Comparison of ENCODE assay signal across 9 mouse cellular contexts in the genomic region with DNA sequence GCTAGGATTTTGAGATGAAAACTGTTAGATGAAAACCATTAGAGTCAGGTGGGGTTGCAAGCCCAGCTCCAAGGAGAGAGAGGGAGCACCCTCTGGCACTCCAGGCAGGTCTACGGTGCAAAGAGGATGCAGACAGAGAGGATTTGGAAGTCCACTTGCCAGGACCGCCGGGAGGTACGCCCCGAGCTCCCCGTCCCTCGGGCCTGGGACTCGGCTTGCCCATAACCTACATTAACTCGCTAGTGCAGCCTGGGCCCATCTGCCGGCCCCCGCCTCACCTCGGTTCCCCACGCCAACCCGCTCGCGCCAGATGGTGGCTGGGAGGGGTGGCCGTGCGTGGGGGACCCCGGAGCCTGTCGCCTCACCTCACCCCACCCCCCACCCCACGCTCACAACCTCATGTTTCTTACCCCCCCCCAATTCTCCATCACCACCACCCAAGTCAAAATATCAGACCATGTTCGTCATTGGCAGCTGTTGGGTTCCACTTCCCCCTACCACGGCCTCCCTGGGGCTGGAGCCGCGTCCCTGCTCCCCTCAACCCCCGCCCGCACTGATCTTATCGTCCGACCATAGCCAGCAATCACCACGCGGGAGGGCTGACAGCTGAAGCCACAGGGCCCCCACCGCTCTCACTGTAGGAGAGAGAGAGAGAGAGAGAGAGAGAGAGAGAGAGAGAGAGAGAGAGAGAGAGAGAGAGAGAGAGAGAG. TPM values are rescaled to one million over a fixed set of nuclear protein-coding genes. Genes with fewer than 3 reads are reported as not detected.
DNase-seq lines count a peak whose midpoint lies in the region; ATAC-seq lines count a peak whose summit lies in the region.
"Had no signal": no experiment of that assay in that cellular context is flagged by ENCODE, and none has a peak within 500 bp of the region (broad histone marks: within the 10 kb centered on the region; RNA-seq: fewer than 3 reads in every experiment).

No protein-coding gene starts in this region.

- 6% methylated on average over 31 of the region's 32 CpGs for WGBS in heart, embryonic 13.5 days
- 2% methylated on average over 25 of the region's 32 CpGs for WGBS in forebrain, embryonic 12.5 days
- 3% methylated on average over 32 of the region's 32 CpGs for WGBS in limb, embryonic 11.5 days
- WGBS in neural tube, embryonic 14.5 days, result 2% methylated on average over 32 of the region's 32 CpGs

- intact Hi-C loops in heart, postnatal 14 days (cut with DNase I), result no loop called here

- H3K9ac ChIP-seq in heart, embryonic 13.5 days, result peak overlapping the region; percentile 83; the same call in 1 of the 2 replicates
- H3K9ac ChIP-seq in forebrain, embryonic 12.5 days, result peak overlapping the region; percentile 40; the same call in 1 of the 2 replicates
- no peak overlapping the region for H3K9ac ChIP-seq in limb, embryonic 11.5 days (ENCODE audit: low read length)
- no peak overlapping the region for H3K9ac ChIP-seq in neural tube, embryonic 14.5 days (replicated peaks; ENCODE audit: low read depth, low read length)

- no peak for ATAC-seq in heart, embryonic 13.5 days (ENCODE audit: extremely low read depth, insufficient number of reproducible peaks, low FRiP score, low TSS enrichment)
- no peak for ATAC-seq in forebrain, embryonic 12.5 days (ENCODE audit: low FRiP score)
- no peak for ATAC-seq in limb, embryonic 11.5 days (ENCODE audit: insufficient number of reproducible peaks, low FRiP score, low TSS enrichment, low read depth)
- no peak for ATAC-seq in neural tube, embryonic 14.5 days (ENCODE audit: low read depth)
- ATAC-seq in erythroblast, adult 5-6 weeks (replicated peaks; ENCODE audit: low FRiP score, poor library complexity, severe bottlenecking), result no peak

- H3K36me3 ChIP-seq in heart, embryonic 13.5 days, result peaks cover under 1% of the 10 kb centered on the region; the same call in 1 of the 2 replicates
- no peaks in the 10 kb centered on the region for H3K36me3 ChIP-seq in forebrain, embryonic 12.5 days (replicated peaks)
- no peaks in the 10 kb centered on the region for H3K36me3 ChIP-seq in limb, embryonic 11.5 days (ENCODE audit: control insufficient read depth, insufficient read depth, low read length)
- no peaks in the 10 kb centered on the region for H3K36me3 ChIP-seq in neural tube, embryonic 14.5 days (ENCODE audit: control insufficient read depth, insufficient read depth, low read length)

- no peaks in the 10 kb centered on the region for H3K9me3 ChIP-seq in heart, embryonic 13.5 days
- H3K9me3 ChIP-seq in forebrain, embryonic 12.5 days, result no peaks in the 10 kb centered on the region
- H3K9me3 ChIP-seq in limb, embryonic 11.5 days (ENCODE audit: control insufficient read depth, low read length), result no peaks in the 10 kb centered on the region
- no peaks in the 10 kb centered on the region for H3K9me3 ChIP-seq in neural tube, embryonic 14.5 days (ENCODE audit: control insufficient read depth, low read length)

- H3K4me1 ChIP-seq in heart, embryonic 13.5 days, result peaks cover 79% of the 10 kb centered on the region
- peaks cover 74% of the 10 kb centered on the region for H3K4me1 ChIP-seq in forebrain, embryonic 12.5 days
- peaks cover 38% of the 10 kb centered on the region for H3K4me1 ChIP-seq in limb, embryonic 11.5 days (ENCODE audit: control insufficient read depth, insufficient read depth, low read length)
- H3K4me1 ChIP-seq in neural tube, embryonic 14.5 days (ENCODE audit: control insufficient read depth, insufficient read depth, low read length), result peaks cover 44% of the 10 kb centered on the region

- no peak overlapping the region for H3K27ac ChIP-seq in heart, embryonic 13.5 days (replicated peaks)
- H3K27ac ChIP-seq in forebrain, embryonic 12.5 days, result no peak overlapping the region
- H3K27ac ChIP-seq in limb, embryonic 11.5 days (replicated peaks; ENCODE audit: low read depth, low read length), result no peak overlapping the region
- H3K27ac ChIP-seq in neural tube, embryonic 14.5 days (ENCODE audit: low read depth, low read length), result no peak overlapping the region

- H3K27me3 ChIP-seq in heart, embryonic 13.5 days (replicated peaks), result peaks cover 95% of the 10 kb centered on the region
- H3K27me3 ChIP-seq in forebrain, embryonic 12.5 days, result peaks cover 99% of the 10 kb centered on the region
- H3K27me3 ChIP-seq in limb, embryonic 11.5 days (ENCODE audit: control insufficient read depth, insufficient read depth, low read length), result peaks cover 85% of the 10 kb centered on the region
- peaks cover 65% of the 10 kb centered on the region for H3K27me3 ChIP-seq in neural tube, embryonic 14.5 days (ENCODE audit: control insufficient read depth, insufficient read depth, low read length)

- DNase-seq in heart, postnatal 14 days, result no peak
- DNase-seq in limb, embryonic 11.5 days (ENCODE audit: low spot score), result peak; percentile 50
- DNase-seq in left cerebral cortex, adult 11 months (ENCODE audit: low spot score), result no peak
- no peak for DNase-seq in layer of hippocampus, postnatal 36 days

- H3K4me2 ChIP-seq in heart, embryonic 13.5 days, result peak overlapping the region; percentile 87
- peak overlapping the region; percentile 72 for H3K4me2 ChIP-seq in forebrain, embryonic 12.5 days
- peak overlapping the region; percentile 69 for H3K4me2 ChIP-seq in limb, embryonic 11.5 days (ENCODE audit: low read depth, severe bottlenecking)
- H3K4me2 ChIP-seq in neural tube, embryonic 14.5 days (ENCODE audit: low read depth, low read length), result peak overlapping the region; percentile 83; the same call in 1 of the 2 replicates

- H3K4me3 ChIP-seq in heart, embryonic 13.5 days, result peak overlapping the region; percentile 70
- H3K4me3 ChIP-seq in forebrain, embryonic 12.5 days (replicated peaks), result peak overlapping the region; percentile 45
- H3K4me3 ChIP-seq in limb, embryonic 11.5 days (ENCODE audit: low read depth, low read length), result no peak overlapping the region
- H3K4me3 ChIP-seq in neural tube, embryonic 14.5 days (ENCODE audit: low read depth, low read length), result no peak overlapping the region
- H3K4me3 ChIP-seq: erythroblast, embryonic 14.5 days had no signal

RNA-seq across cellular contexts. Expression of a gene that starts 1.6 kb away (rescaled TPM):
- 7.7 and 8.7 TPM in 2 replicates for polyA plus RNA-seq in heart, embryonic 13.5 days (2015; fragmentation: Nextera tagmentation; extraction: Ambion mirVana)
- total RNA-seq in heart, postnatal 14 days (2021), result 10 to 100 TPM; 19.5 to 22.3 TPM
- polyA plus RNA-seq in forebrain, embryonic 12.5 days (2016; fragmentation: Nextera tagmentation; extraction: Ambion mirVana), result 3.5 and 3.8 TPM in 2 replicates
- 3.1 and 3.4 TPM in 2 replicates for polyA plus RNA-seq in limb, embryonic 11.5 days (2014; fragmentation: Nextera tagmentation; extraction: Ambion mirVana)
- 2.1 and 2.7 TPM in 2 replicates for polyA plus RNA-seq in neural tube, embryonic 14.5 days (2014; fragmentation: Nextera tagmentation; extraction: Ambion mirVana)
- total RNA-seq in layer of hippocampus, postnatal 36 days (2021), result 1 to 10 TPM; 2.7 TPM
- not detected in 2 replicates for total RNA-seq in erythroblast, adult 5-6 weeks (2015; ENCODE audit: low replicate concordance)
- not detected in 2 replicates for total RNA-seq in erythroblast, adult 5-6 weeks (2017; ENCODE audit: low replicate concordance)

RNA-seq across cellular contexts. Expression of a gene that starts 27.0 kb away (rescaled TPM):
- 0.35 and 0.78 TPM in 2 replicates for polyA plus RNA-seq in heart, embryonic 13.5 days (2015; fragmentation: Nextera tagmentation; extraction: Ambion mirVana)
- 10 to 100 TPM; 12.8 to 13.0 TPM for total RNA-seq in heart, postnatal 14 days (2021)
- 2.4 and 2.7 TPM in 2 replicates for polyA plus RNA-seq in forebrain, embryonic 12.5 days (2016; fragmentation: Nextera tagmentation; extraction: Ambion mirVana)
- 0.57 and 0.69 TPM in 2 replicates for polyA plus RNA-seq in limb, embryonic 11.5 days (2014; fragmentation: Nextera tagmentation; extraction: Ambion mirVana)
- polyA plus RNA-seq in neural tube, embryonic 14.5 days (2014; fragmentation: Nextera tagmentation; extraction: Ambion mirVana), result 6.5 and 11.2 TPM in 2 replicates
- total RNA-seq in layer of hippocampus, postnatal 36 days (2021), result 1 to 10 TPM; 5.2 to 5.8 TPM
- total RNA-seq in erythroblast, adult 5-6 weeks (2015; ENCODE audit: low replicate concordance), result 0.77 TPM in 1 of 2 replicates, not detected in the other
- 0.42 and 1.0 TPM in 2 replicates for total RNA-seq in erythroblast, adult 5-6 weeks (2017; ENCODE audit: low replicate concordance)

RNA-seq across cellular contexts. Expression of a gene that starts 35.5 kb away (rescaled TPM):
- 11.9 and 13.1 TPM in 2 replicates for polyA plus RNA-seq in heart, embryonic 13.5 days (2015; fragmentation: Nextera tagmentation; extraction: Ambion mirVana)
- 10 to 100 TPM; 12.8 to 13.3 TPM for total RNA-seq in heart, postnatal 14 days (2021)
- 25.5 and 27.4 TPM in 2 replicates for polyA plus RNA-seq in forebrain, embryonic 12.5 days (2016; fragmentation: Nextera tagmentation; extraction: Ambion mirVana)
- polyA plus RNA-seq in limb, embryonic 11.5 days (2014; fragmentation: Nextera tagmentation; extraction: Ambion mirVana), result 12.1 and 14.6 TPM in 2 replicates
- polyA plus RNA-seq in neural tube, embryonic 14.5 days (2014; fragmentation: Nextera tagmentation; extraction: Ambion mirVana), result 14.8 and 19.7 TPM in 2 replicates
- total RNA-seq in layer of hippocampus, postnatal 36 days (2021), result 10 to 100 TPM; 40.6 to 41.5 TPM
- 1.2 and 1.7 TPM in 2 replicates for total RNA-seq in erythroblast, adult 5-6 weeks (2015; ENCODE audit: low replicate concordance)
- 3.1 and 3.8 TPM in 2 replicates for total RNA-seq in erythroblast, adult 5-6 weeks (2017; ENCODE audit: low replicate concordance)

RNA-seq across cellular contexts. Expression of a gene that starts 52.9 kb away (rescaled TPM):
- 0.14 and 0.60 TPM in 2 replicates for polyA plus RNA-seq in heart, embryonic 13.5 days (2015; fragmentation: Nextera tagmentation; extraction: Ambion mirVana)
- not detected for total RNA-seq in heart, postnatal 14 days (2021)
- polyA plus RNA-seq in forebrain, embryonic 12.5 days (2016; fragmentation: Nextera tagmentation; extraction: Ambion mirVana), result 3.7 and 3.9 TPM in 2 replicates
- polyA plus RNA-seq in limb, embryonic 11.5 days (2014; fragmentation: Nextera tagmentation; extraction: Ambion mirVana), result 2.7 and 4.3 TPM in 2 replicates
- polyA plus RNA-seq in neural tube, embryonic 14.5 days (2014; fragmentation: Nextera tagmentation; extraction: Ambion mirVana), result 24.6 and 31.9 TPM in 2 replicates
- total RNA-seq in layer of hippocampus, postnatal 36 days (2021), result 1 to 10 TPM; 6.4 to 6.9 TPM
- not detected in 2 replicates for total RNA-seq in erythroblast, adult 5-6 weeks (2015; ENCODE audit: low replicate concordance)
- total RNA-seq in erythroblast, adult 5-6 weeks (2017; ENCODE audit: low replicate concordance), result not detected in 2 replicates
- polyA plus RNA-seq: erythroblast, embryonic 14.5 days had no signal

Comparison
In these comparisons a context has a peak if more than half of its experiments do, and no peak if none do; other contexts are left out.
1. H3K4me3 ChIP-seq: peak in heart, embryonic 13.5 days (single experiment) and forebrain, embryonic 12.5 days (single experiment); none in limb, embryonic 11.5 days (single experiment) and neural tube, embryonic 14.5 days (single experiment).
2. H3K9ac ChIP-seq: peak in heart, embryonic 13.5 days (single experiment) and forebrain, embryonic 12.5 days (single experiment); none in limb, embryonic 11.5 days (single experiment) and neural tube, embryonic 14.5 days (single experiment).
3. Peak in every context shown above with its lines, with median percentiles within 50 percentile points of each other: H3K4me2 ChIP-seq.